Mouse (Mus musculus) embryonic fibroblast, embryonic 13.5 days (primary cell): ENCODE measurements around the gene Smim14.

Experiments
- CTCF ChIP-seq: IDR thresholded peaks from 2 replicates; pipeline ENCODE4 v1.5.1; 2011; ENCODE audit warnings: mild to moderate bottlenecking, control low read depth, low read length, moderate library complexity, borderline replicate concordance; ENCODE audit not compliant: insufficient read depth
- POLR2A ChIP-seq: IDR thresholded peaks from 2 replicates; pipeline ENCODE4 v1.6.1; 2011; ENCODE audit warnings: low read depth, mild to moderate bottlenecking, control low read depth, low read length, moderate library complexity

DNA sequence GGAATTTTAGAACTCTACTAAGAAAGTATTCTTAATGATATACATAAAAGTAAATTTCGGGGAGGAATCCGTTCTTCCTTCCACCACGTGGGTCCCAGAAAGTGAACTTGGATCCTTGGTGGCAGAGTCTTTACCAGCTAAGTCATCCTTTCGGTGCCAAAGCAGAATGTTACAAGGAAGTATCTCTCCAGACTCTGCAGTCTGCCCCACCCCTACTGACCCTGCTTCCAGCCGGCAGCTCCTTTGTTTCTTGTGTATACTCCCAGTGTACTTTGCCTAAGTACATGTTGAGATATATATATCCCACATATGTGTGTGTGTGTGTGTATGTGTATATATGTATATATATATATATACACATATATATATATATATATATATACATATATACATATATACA lies 107.5 kb downstream of the Smim14 start:
- TF ChIP-seq CTCF (no peak), POLR2A (no peak)
